Mouse (Mus musculus): ENCODE results near the gene Rcn3. TPM values are rescaled to one million over a fixed set of nuclear protein-coding genes. Genes with fewer than 3 reads are reported as not detected.
"Not testable (repeated sequence)": the region's sequence is repeated elsewhere in the genome, so short reads cannot be mapped to it uniquely, and the experiment has no call there.

Gene Rcn3
- polyA plus RNA-seq, 1 experiment from 2014 or later: 163 TPM

GRCm38 (mm10) chr7:45126147-45126843, 34.3 kb upstream of the Rcn3 start:
- 61% methylated on average over 17 of the region's 17 CpGs for WGBS
- Histone ChIP-seq H3K36me3 (ENCODE audit: control insufficient read depth, insufficient read depth, low read length) (peaks cover 45% of the 10 kb centered on the region), H3K27me3 (replicated peaks; ENCODE audit: control insufficient read depth, insufficient read depth, low read length) (no peaks in the 10 kb centered on the region), H3K27ac (ENCODE audit: low read depth, low read length) (peak overlapping the region; percentile 100), H3K9me3 (ENCODE audit: control insufficient read depth, low read length) (no peaks in the 10 kb centered on the region), H3K4me2 (peak overlapping the region; percentile 97), H3K4me1 (replicated peaks; ENCODE audit: control insufficient read depth, insufficient read depth, low read length) (peaks cover 51% of the 10 kb centered on the region), H3K9ac (ENCODE audit: low read depth, low read length) (peak overlapping the region; percentile 100), H3K4me3 (ENCODE audit: low read depth, low read length) (peak overlapping the region; percentile 99)
- DNase-seq (ENCODE audit: low spot score): no peak
- no peak for ATAC-seq (replicated peaks; ENCODE audit: low FRiP score)

GRCm38 (mm10) chr7:45125649-45126048, 33.6 kb upstream of the Rcn3 start:
- H3K9me3 ChIP-seq (ENCODE audit: control insufficient read depth, low read length); DNase-seq (ENCODE audit: low spot score); H3K27me3 ChIP-seq (replicated peaks; ENCODE audit: control insufficient read depth, insufficient read depth, low read length); ATAC-seq (replicated peaks; ENCODE audit: low FRiP score): not testable (repeated sequence)
- peak overlapping the region; percentile 100 for H3K9ac ChIP-seq (ENCODE audit: low read depth, low read length)
- peak overlapping the region; percentile 100 for H3K27ac ChIP-seq (ENCODE audit: low read depth, low read length)
- 61% methylated on average over 5 of the region's 5 CpGs for WGBS
- H3K36me3 ChIP-seq (ENCODE audit: control insufficient read depth, insufficient read depth, low read length): peaks cover 50% of the 10 kb centered on the region
- peak overlapping the region; percentile 97 for H3K4me2 ChIP-seq
- peaks cover 52% of the 10 kb centered on the region for H3K4me1 ChIP-seq (replicated peaks; ENCODE audit: control insufficient read depth, insufficient read depth, low read length)
- peak overlapping the region; percentile 99 for H3K4me3 ChIP-seq (ENCODE audit: low read depth, low read length)

- ATAC-seq (replicated peaks; ENCODE audit: low FRiP score) (no peak; the same call in 1 of the 2 replicates), DNase-seq (ENCODE audit: low spot score) (no peak)
- WGBS: 15% methylated on average over 7 of the region's 7 CpGs
- Histone ChIP-seq H3K4me3 (ENCODE audit: low read depth, low read length) (peak overlapping the region; percentile 99; the same call in 1 of the 2 replicates), H3K9me3 (ENCODE audit: control insufficient read depth, low read length) (no peaks in the 10 kb centered on the region), H3K27ac (ENCODE audit: low read depth, low read length) (peak overlapping the region; percentile 100), H3K4me2 (peak overlapping the region; percentile 97), H3K4me1 (replicated peaks; ENCODE audit: control insufficient read depth, insufficient read depth, low read length) (peaks cover 51% of the 10 kb centered on the region), H3K27me3 (replicated peaks; ENCODE audit: control insufficient read depth, insufficient read depth, low read length) (no peaks in the 10 kb centered on the region), H3K36me3 (ENCODE audit: control insufficient read depth, insufficient read depth, low read length) (peaks cover 50% of the 10 kb centered on the region), H3K9ac (ENCODE audit: low read depth, low read length) (peak overlapping the region; percentile 100)
These were observed 33.2 kb upstream of the Rcn3 start for GRCm38 (mm10) chr7:45125144-45125600.

- Histone ChIP-seq H3K9ac (ENCODE audit: low read depth, low read length) (peak within 1 kb of the TSS; percentile 100), H3K4me3 (ENCODE audit: low read depth, low read length) (peak within 1 kb of the TSS; percentile 99), H3K27me3 (replicated peaks; ENCODE audit: control insufficient read depth, insufficient read depth, low read length) (no peaks in the 10 kb centered on the region), H3K9me3 (ENCODE audit: control insufficient read depth, low read length) (no peaks in the 10 kb centered on the region), H3K4me2 (peak within 1 kb of the TSS; percentile 97), H3K27ac (ENCODE audit: low read depth, low read length) (peak within 1 kb of the TSS; percentile 100), H3K36me3 (ENCODE audit: control insufficient read depth, insufficient read depth, low read length) (peaks cover 52% of the 10 kb centered on the region), H3K4me1 (replicated peaks; ENCODE audit: control insufficient read depth, insufficient read depth, low read length) (peaks cover 44% of the 10 kb centered on the region)
- WGBS: under 1% methylated on average over 59 of the region's 59 CpGs
- ATAC-seq (replicated peaks; ENCODE audit: low FRiP score) (peak; percentile 77), DNase-seq (ENCODE audit: low spot score) (peak; percentile 99)
These were observed 32.5 kb upstream of the Rcn3 start, which contains the start of gene Rps11 for GRCm38 (mm10) chr7:45124224-45125143. Rps11 (minus strand) TSS chr7:45124439.

- DNase-seq (ENCODE audit: low spot score): no peak
- no peaks in the 10 kb centered on the region for H3K9me3 ChIP-seq (ENCODE audit: control insufficient read depth, low read length)
- H3K27me3 ChIP-seq (replicated peaks; ENCODE audit: control insufficient read depth, insufficient read depth, low read length): no peaks in the 10 kb centered on the region
- H3K27ac ChIP-seq (ENCODE audit: low read depth, low read length): peak overlapping the region; percentile 100
- no peak for ATAC-seq (replicated peaks; ENCODE audit: low FRiP score)
- peak overlapping the region; percentile 93 for H3K4me3 ChIP-seq (ENCODE audit: low read depth, low read length)
- peak overlapping the region; percentile 98 for H3K9ac ChIP-seq (ENCODE audit: low read depth, low read length)
- H3K36me3 ChIP-seq (ENCODE audit: control insufficient read depth, insufficient read depth, low read length): peaks cover 56% of the 10 kb centered on the region
- peaks cover 45% of the 10 kb centered on the region for H3K4me1 ChIP-seq (replicated peaks; ENCODE audit: control insufficient read depth, insufficient read depth, low read length)
- 13% methylated on average over 12 of the region's 12 CpGs for WGBS
- peak overlapping the region; percentile 87 for H3K4me2 ChIP-seq
These were observed 31.2 kb upstream of the Rcn3 start for GRCm38 (mm10) chr7:45123186-45123570.

- Histone ChIP-seq H3K4me3 (ENCODE audit: low read depth, low read length) (peak overlapping the region; percentile 93), H3K9ac (ENCODE audit: low read depth, low read length) (peak overlapping the region; percentile 98), H3K27me3 (replicated peaks; ENCODE audit: control insufficient read depth, insufficient read depth, low read length) (no peaks in the 10 kb centered on the region), H3K36me3 (ENCODE audit: control insufficient read depth, insufficient read depth, low read length) (peaks cover 56% of the 10 kb centered on the region), H3K9me3 (ENCODE audit: control insufficient read depth, low read length) (no peaks in the 10 kb centered on the region), H3K27ac (ENCODE audit: low read depth, low read length) (peak overlapping the region; percentile 100), H3K4me2 (peak overlapping the region; percentile 87), H3K4me1 (replicated peaks; ENCODE audit: control insufficient read depth, insufficient read depth, low read length) (peaks cover 49% of the 10 kb centered on the region)
- DNase-seq (ENCODE audit: low spot score) (no peak), ATAC-seq (replicated peaks; ENCODE audit: low FRiP score) (no peak)
- 68% methylated on average over 15 of the region's 15 CpGs for WGBS
These were observed 30.7 kb upstream of the Rcn3 start for GRCm38 (mm10) chr7:45122561-45123185.

GRCm38 (mm10) chr7:45121966-45122365, 29.9 kb upstream of the Rcn3 start:
- Histone ChIP-seq H3K4me2 (peak overlapping the region; percentile 87), H3K27me3 (replicated peaks; ENCODE audit: control insufficient read depth, insufficient read depth, low read length) (no peaks in the 10 kb centered on the region), H3K4me1 (replicated peaks; ENCODE audit: control insufficient read depth, insufficient read depth, low read length) (peaks cover 47% of the 10 kb centered on the region), H3K36me3 (ENCODE audit: control insufficient read depth, insufficient read depth, low read length) (peaks cover 50% of the 10 kb centered on the region), H3K27ac (ENCODE audit: low read depth, low read length) (peak overlapping the region; percentile 100), H3K9ac (ENCODE audit: low read depth, low read length) (0 out of 2 replicates have a peak overlapping the region, but pooled peaks have one; percentile 98), H3K4me3 (ENCODE audit: low read depth, low read length) (peak overlapping the region; percentile 93), H3K9me3 (ENCODE audit: control insufficient read depth, low read length) (no peaks in the 10 kb centered on the region)
- DNase-seq (ENCODE audit: low spot score): no peak
- no peak for ATAC-seq (replicated peaks; ENCODE audit: low FRiP score)

- Histone ChIP-seq H3K36me3 (ENCODE audit: control insufficient read depth, insufficient read depth, low read length) (peaks cover 44% of the 10 kb centered on the region), H3K27ac (ENCODE audit: low read depth, low read length) (peak overlapping the region; percentile 100), H3K27me3 (replicated peaks; ENCODE audit: control insufficient read depth, insufficient read depth, low read length) (no peaks in the 10 kb centered on the region), H3K4me1 (replicated peaks; ENCODE audit: control insufficient read depth, insufficient read depth, low read length) (peaks cover 41% of the 10 kb centered on the region), H3K4me3 (ENCODE audit: low read depth, low read length) (no peak overlapping the region; the same call in 1 of the 2 replicates), H3K4me2 (peak overlapping the region; percentile 87), H3K9me3 (ENCODE audit: control insufficient read depth, low read length) (no peaks in the 10 kb centered on the region), H3K9ac (ENCODE audit: low read depth, low read length) (peak overlapping the region; percentile 35; the same call in 1 of the 2 replicates)
- WGBS: 56% methylated on average over 8 of the region's 8 CpGs
- DNase-seq (ENCODE audit: low spot score): no peak
- ATAC-seq (replicated peaks; ENCODE audit: low FRiP score): no peak
These were observed 29.4 kb upstream of the Rcn3 start for GRCm38 (mm10) chr7:45121404-45121803.

All from liver, embryonic 11.5 days (tissue).